8 mouse cellular contexts compared by ENCODE assay signal in the genomic region with DNA sequence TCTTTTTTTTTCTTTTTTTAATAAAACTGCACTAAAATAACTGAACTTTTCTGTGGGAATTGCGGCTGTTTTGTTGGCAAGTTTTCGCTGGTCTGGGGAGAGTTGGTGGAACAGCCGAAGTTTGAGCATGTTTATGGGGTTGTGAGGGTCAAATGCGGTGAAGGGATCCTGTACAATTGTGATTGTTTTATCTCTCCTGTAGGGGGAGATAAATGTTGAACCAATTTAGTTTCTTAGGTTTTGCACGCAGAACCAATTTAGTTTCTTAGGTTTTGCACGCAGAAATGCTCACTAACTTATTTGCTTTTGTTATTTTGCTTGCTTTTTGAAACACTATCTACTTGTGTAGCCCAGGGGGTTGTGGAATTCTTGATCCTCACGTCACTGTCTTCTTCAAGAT. TPM values are rescaled to one million over a fixed set of nuclear protein-coding genes. Genes with fewer than 3 reads are reported as not detected.
DNase-seq lines count a peak whose midpoint lies in the region; ATAC-seq and TF ChIP-seq lines count a peak whose summit lies in the region.

No protein-coding gene starts in this region.

- H3K9ac ChIP-seq in hindbrain, postnatal 0 days (replicated peaks; ENCODE audit: low read length): no peak overlapping the region

- peak; percentile 19 for DNase-seq in cerebellum, adult 9-11 months
- DNase-seq in cerebellum, adult 11 months: no peak
- peak; percentile 62 for DNase-seq in CD4-positive, CD25-positive, alpha-beta regulatory T cell, adult 2 months (ENCODE audit: low read depth, low spot score)
- DNase-seq in embryonic facial prominence, embryonic 10.5 days (ENCODE audit: low spot score): no peak
- peak; percentile 53 for DNase-seq in hindbrain, postnatal 0 days (ENCODE audit: low spot score)
- DNase-seq in lung, postnatal 36 days: peak; percentile 12
- DNase-seq in thymus, postnatal 14 days: peak; percentile 26
- DNase-seq in layer of hippocampus, adult 18-20 months (ENCODE audit: low spot score in 2 of 2): no peak

- H3K4me3 ChIP-seq in embryonic facial prominence, embryonic 10.5 days: peak overlapping the region; percentile 82
- H3K4me3 ChIP-seq in hindbrain, postnatal 0 days (ENCODE audit: low read length): peak overlapping the region; percentile 76

- peaks cover 12% of the 10 kb centered on the region for H3K4me1 ChIP-seq in embryonic facial prominence, embryonic 10.5 days
- no peaks in the 10 kb centered on the region for H3K4me1 ChIP-seq in hindbrain, postnatal 0 days (ENCODE audit: insufficient read depth, low read length)

- H3K9me3 ChIP-seq in embryonic facial prominence, embryonic 10.5 days: no peaks in the 10 kb centered on the region
- no peaks in the 10 kb centered on the region for H3K9me3 ChIP-seq in hindbrain, postnatal 0 days (ENCODE audit: low read length)

- H3K36me3 ChIP-seq in embryonic facial prominence, embryonic 10.5 days (replicated peaks): no peaks in the 10 kb centered on the region
- H3K36me3 ChIP-seq in hindbrain, postnatal 0 days (ENCODE audit: insufficient read depth, low read length): no peaks in the 10 kb centered on the region

- WGBS in embryonic facial prominence, embryonic 10.5 days: 13% methylated on average over 7 of the region's 7 CpGs
- whole genome bisulfite sequencing in hindbrain, postnatal 0 days: 10% methylated on average over 7 of the region's 7 CpGs

- peaks cover 52% of the 10 kb centered on the region for H3K27me3 ChIP-seq in embryonic facial prominence, embryonic 10.5 days (replicated peaks; ENCODE audit: low read depth, poor library complexity, severe bottlenecking)
- no peaks in the 10 kb centered on the region for H3K27me3 ChIP-seq in hindbrain, postnatal 0 days (ENCODE audit: insufficient read depth, low read length)

- peak; percentile 51 for TF ChIP-seq CTCF in hindbrain, postnatal 0 days (IDR thresholded peaks at IDR 0.05; ENCODE audit: low read depth)

- no peak overlapping the region for H3K27ac ChIP-seq in embryonic facial prominence, embryonic 10.5 days (replicated peaks)
- H3K27ac ChIP-seq in hindbrain, postnatal 0 days: no peak overlapping the region

- peak overlapping the region; percentile 91 for H3K4me2 ChIP-seq in hindbrain, postnatal 0 days (ENCODE audit: low read depth, low read length)

- ATAC-seq in hindbrain, postnatal 0 days: no peak

RNA-seq across cellular contexts. Expression of a gene that starts 1.7 kb away (rescaled TPM):
- 0.87 and 1.7 TPM in 2 replicates for polyA plus RNA-seq in embryonic facial prominence, embryonic 10.5 days (2016; fragmentation: Nextera tagmentation; extraction: Ambion mirVana)
- 9.1 and 13.4 TPM in 2 replicates for total RNA-seq in hindbrain, postnatal 0 days (2014; rRNA removed)
- 4.3 and 5.5 TPM in 2 replicates for polyA plus RNA-seq in hindbrain, postnatal 0 days (2015; fragmentation: Nextera tagmentation; extraction: Ambion mirVana)
- total RNA-seq in layer of hippocampus, adult 18-20 months (2021): 10 to 100 TPM; 14.2 to 15.2 TPM

RNA-seq across cellular contexts. Expression of a gene that starts 49.0 kb away (rescaled TPM):
- polyA plus RNA-seq in embryonic facial prominence, embryonic 10.5 days (2016; fragmentation: Nextera tagmentation; extraction: Ambion mirVana): 0.07 and 0.20 TPM in 2 replicates
- 0.42 TPM in 1 of 2 replicates, not detected in the other for total RNA-seq in hindbrain, postnatal 0 days (2014; rRNA removed)
- polyA plus RNA-seq in hindbrain, postnatal 0 days (2015; fragmentation: Nextera tagmentation; extraction: Ambion mirVana): 0.14 and 0.19 TPM in 2 replicates
- under 1 TPM in 1 of 2 experiments, not detected in 1; 0.25 TPM for total RNA-seq in layer of hippocampus, adult 18-20 months (2021)

Comparison
In these comparisons a context has a peak if more than half of its experiments do, and no peak if none do; other contexts are left out.
1. DNase-seq: peak in cerebellum, adult 9-11 months (single experiment), CD4-positive, CD25-positive, alpha-beta regulatory T cell, adult 2 months (single experiment), hindbrain, postnatal 0 days (single experiment), lung, postnatal 36 days (single experiment) and thymus, postnatal 14 days (single experiment); none in cerebellum, adult 11 months (single experiment), embryonic facial prominence, embryonic 10.5 days (single experiment) and layer of hippocampus, adult 18-20 months (0 of 2).